Mouse (Mus musculus): Measurements from ENCODE around the gene Syn3. TPM values are rescaled to one million over a fixed set of nuclear protein-coding genes. Genes with fewer than 3 reads are reported as not detected.
"Not testable (repeated sequence)": the region's sequence is repeated elsewhere in the genome, so short reads cannot be mapped to it uniquely, and the experiment has no call there.

Syn3 gene
- polyA plus RNA-seq, 1 experiment from 2014 or later, result 0.20 TPM

GRCm38 (mm10) chr10:86381150-86381921 lies 117.4 kb downstream of the Syn3 start:
- no peak overlapping the region for H3K9ac ChIP-seq
- no peak overlapping the region for H3K4me2 ChIP-seq
- no peaks in the 10 kb centered on the region for H3K9me3 ChIP-seq (replicated peaks)
- no peak overlapping the region for H3K4me3 ChIP-seq (replicated peaks)
- no peaks in the 10 kb centered on the region for H3K4me1 ChIP-seq (replicated peaks)
- WGBS (ENCODE audit: insufficient replicate concordance), result 56% methylated on average over 9 of the region's 9 CpGs
- H3K36me3 ChIP-seq (replicated peaks), result no peaks in the 10 kb centered on the region
- ATAC-seq (ENCODE audit: insufficient read depth), result no peak
- no peaks in the 10 kb centered on the region for H3K27me3 ChIP-seq
- H3K27ac ChIP-seq (replicated peaks), result no peak overlapping the region

GRCm38 (mm10) chr10:86380626-86381025 lies 118.1 kb downstream of the Syn3 start:
- H3K9me3 ChIP-seq (replicated peaks), result no peaks in the 10 kb centered on the region
- no peak overlapping the region for H3K9ac ChIP-seq
- no peaks in the 10 kb centered on the region for H3K36me3 ChIP-seq (replicated peaks)
- no peaks in the 10 kb centered on the region for H3K4me1 ChIP-seq (replicated peaks)
- no peak overlapping the region for H3K4me2 ChIP-seq
- H3K27ac ChIP-seq (replicated peaks), result no peak overlapping the region
- ATAC-seq (ENCODE audit: insufficient read depth), result no peak
- WGBS (ENCODE audit: insufficient replicate concordance), result 49% methylated on average over 2 of the region's 2 CpGs
- H3K4me3 ChIP-seq (replicated peaks), result no peak overlapping the region
- H3K27me3 ChIP-seq, result no peaks in the 10 kb centered on the region

GRCm38 (mm10) chr10:86378803-86379202 lies 119.9 kb downstream of the Syn3 start:
- not testable (repeated sequence) for H3K9me3 ChIP-seq (replicated peaks); H3K4me2 ChIP-seq; H3K27me3 ChIP-seq; ATAC-seq (ENCODE audit: insufficient read depth); H3K9ac ChIP-seq; H3K27ac ChIP-seq (replicated peaks); H3K36me3 ChIP-seq (replicated peaks); H3K4me1 ChIP-seq (replicated peaks); H3K4me3 ChIP-seq (replicated peaks)
- WGBS (ENCODE audit: insufficient replicate concordance), result 42% methylated on average over 2 of the region's 2 CpGs

- 63% methylated on average over 8 of the region's 8 CpGs for WGBS (ENCODE audit: insufficient replicate concordance)
- H3K9me3 ChIP-seq (replicated peaks), result no peaks in the 10 kb centered on the region
- H3K9ac ChIP-seq, result no peak overlapping the region
- ATAC-seq (ENCODE audit: insufficient read depth), result no peak
- no peak overlapping the region for H3K4me3 ChIP-seq (replicated peaks)
- no peaks in the 10 kb centered on the region for H3K4me1 ChIP-seq (replicated peaks)
- no peak overlapping the region for H3K4me2 ChIP-seq
- no peaks in the 10 kb centered on the region for H3K36me3 ChIP-seq (replicated peaks)
- no peak overlapping the region for H3K27ac ChIP-seq (replicated peaks)
- H3K27me3 ChIP-seq, result no peaks in the 10 kb centered on the region
These were observed 122.1 kb downstream of the Syn3 start for GRCm38 (mm10) chr10:86376392-86377185.

GRCm38 (mm10) chr10:86375903-86376302 lies 122.8 kb downstream of the Syn3 start:
- Histone ChIP-seq H3K36me3 (replicated peaks) (no peaks in the 10 kb centered on the region), H3K4me2 (no peak overlapping the region), H3K9ac (no peak overlapping the region), H3K27me3 (no peaks in the 10 kb centered on the region; the same call in 1 of the 2 replicates), H3K4me1 (replicated peaks) (no peaks in the 10 kb centered on the region), H3K27ac (replicated peaks) (no peak overlapping the region), H3K4me3 (replicated peaks) (no peak overlapping the region), H3K9me3 (replicated peaks) (no peaks in the 10 kb centered on the region)
- ATAC-seq (ENCODE audit: insufficient read depth), result no peak
- 67% methylated on average over 11 of the region's 11 CpGs for WGBS (ENCODE audit: insufficient replicate concordance)

DNA sequence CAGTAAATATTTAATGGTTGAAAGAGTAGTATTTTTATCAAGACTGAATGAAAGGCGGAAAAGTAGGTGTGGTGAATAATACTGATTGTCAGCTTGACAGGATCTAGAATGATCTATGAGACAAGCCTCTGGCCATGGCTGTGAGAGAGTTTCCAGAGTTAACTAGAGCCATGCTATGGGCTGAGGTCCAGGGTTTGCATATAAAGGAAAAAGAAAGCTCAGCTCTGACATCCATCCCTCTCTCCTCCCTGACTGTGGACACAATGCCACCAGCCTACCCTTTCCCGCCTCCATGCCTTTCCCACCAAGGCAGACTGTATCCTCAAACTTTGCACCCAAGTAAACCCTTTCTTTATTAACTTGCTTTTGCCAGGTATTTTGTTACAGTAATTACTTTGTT lies 124.6 kb downstream of the Syn3 start:
- H3K9me3 ChIP-seq (replicated peaks), result no peaks in the 10 kb centered on the region
- WGBS (ENCODE audit: insufficient replicate concordance), result 71% methylated on average over 2 of the region's 2 CpGs
- no peak overlapping the region for H3K4me3 ChIP-seq (replicated peaks)
- no peaks in the 10 kb centered on the region for H3K36me3 ChIP-seq (replicated peaks)
- no peaks in the 10 kb centered on the region; the same call in 1 of the 2 replicates for H3K27me3 ChIP-seq
- no peak overlapping the region for H3K4me2 ChIP-seq
- ATAC-seq (ENCODE audit: insufficient read depth), result no peak
- no peak overlapping the region for H3K9ac ChIP-seq
- no peak overlapping the region for H3K27ac ChIP-seq (replicated peaks)
- H3K4me1 ChIP-seq (replicated peaks), result peaks cover 4% of the 10 kb centered on the region; the same call in 1 of the 2 replicates

GRCm38 (mm10) chr10:86371561-86371960 lies 127.1 kb downstream of the Syn3 start:
- no peak for ATAC-seq (ENCODE audit: insufficient read depth)
- H3K27me3 ChIP-seq, result peaks cover 4% of the 10 kb centered on the region; the same call in 1 of the 2 replicates
- no peaks in the 10 kb centered on the region for H3K9me3 ChIP-seq (replicated peaks)
- no peak overlapping the region for H3K4me3 ChIP-seq (replicated peaks)
- H3K4me2 ChIP-seq, result no peak overlapping the region
- H3K4me1 ChIP-seq (replicated peaks), result peaks cover 4% of the 10 kb centered on the region; the same call in 1 of the 2 replicates
- H3K27ac ChIP-seq (replicated peaks), result no peak overlapping the region
- no peak overlapping the region for H3K9ac ChIP-seq
- H3K36me3 ChIP-seq (replicated peaks), result no peaks in the 10 kb centered on the region

DNA sequence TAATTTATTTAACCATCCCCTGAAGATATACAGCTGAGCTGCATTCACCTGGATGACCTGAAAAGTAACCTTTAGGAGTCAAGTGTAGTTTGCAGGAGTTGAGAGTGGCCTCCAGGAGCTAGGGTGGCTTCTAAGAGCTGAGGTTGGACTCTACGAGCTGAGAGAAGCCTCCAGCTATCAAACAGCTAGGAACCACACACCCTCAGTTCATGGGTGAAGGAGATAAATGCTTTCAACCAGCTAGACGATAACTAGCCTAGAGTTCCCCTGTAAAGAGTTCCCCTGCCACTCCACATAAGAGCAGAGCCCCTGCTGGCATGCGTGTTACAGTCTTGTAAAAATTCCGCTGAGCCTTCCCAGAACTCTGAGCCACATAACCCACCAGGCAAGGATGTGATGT lies 129.3 kb downstream of the Syn3 start:
- Histone ChIP-seq H3K4me1 (replicated peaks) (peaks cover 14% of the 10 kb centered on the region), H3K27me3 (peaks cover 4% of the 10 kb centered on the region; the same call in 1 of the 2 replicates), H3K4me3 (replicated peaks) (no peak overlapping the region), H3K27ac (replicated peaks) (no peak overlapping the region), H3K9ac (no peak overlapping the region), H3K9me3 (replicated peaks) (no peaks in the 10 kb centered on the region), H3K36me3 (replicated peaks) (no peaks in the 10 kb centered on the region), H3K4me2 (no peak overlapping the region)
- WGBS (ENCODE audit: insufficient replicate concordance), result 44% methylated on average over 4 of the region's 4 CpGs
- peak; percentile 34; the same call in 1 of the 2 replicates for ATAC-seq (ENCODE audit: insufficient read depth)

DNA sequence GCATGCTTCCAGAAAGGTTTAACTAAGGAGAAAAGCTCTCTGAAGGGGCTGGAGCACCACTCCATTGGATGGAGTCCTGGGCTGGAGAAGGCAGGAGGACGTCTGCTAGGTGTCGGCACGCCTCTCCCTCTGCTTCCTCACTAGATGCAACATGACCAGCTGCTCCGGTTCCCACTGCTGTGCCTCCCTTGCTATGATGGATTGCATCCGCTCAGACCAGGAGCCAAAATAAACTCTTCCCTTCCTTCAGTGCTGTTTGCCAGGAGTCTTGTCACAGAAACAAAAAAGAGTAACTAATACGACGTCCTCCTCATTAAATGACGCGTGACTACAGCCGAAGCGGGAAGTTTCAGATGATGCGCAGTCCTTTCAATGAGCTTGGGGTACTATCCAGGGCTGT lies 129.9 kb downstream of the Syn3 start:
- 84% methylated on average over 12 of the region's 12 CpGs for WGBS (ENCODE audit: insufficient replicate concordance)
- H3K27me3 ChIP-seq, result peaks cover 4% of the 10 kb centered on the region; the same call in 1 of the 2 replicates
- ATAC-seq (ENCODE audit: insufficient read depth), result no peak
- H3K4me2 ChIP-seq, result no peak overlapping the region
- H3K4me3 ChIP-seq (replicated peaks), result no peak overlapping the region
- peaks cover 14% of the 10 kb centered on the region for H3K4me1 ChIP-seq (replicated peaks)
- no peak overlapping the region for H3K9ac ChIP-seq
- H3K36me3 ChIP-seq (replicated peaks), result no peaks in the 10 kb centered on the region
- no peaks in the 10 kb centered on the region for H3K9me3 ChIP-seq (replicated peaks)
- no peak overlapping the region for H3K27ac ChIP-seq (replicated peaks)

DNA sequence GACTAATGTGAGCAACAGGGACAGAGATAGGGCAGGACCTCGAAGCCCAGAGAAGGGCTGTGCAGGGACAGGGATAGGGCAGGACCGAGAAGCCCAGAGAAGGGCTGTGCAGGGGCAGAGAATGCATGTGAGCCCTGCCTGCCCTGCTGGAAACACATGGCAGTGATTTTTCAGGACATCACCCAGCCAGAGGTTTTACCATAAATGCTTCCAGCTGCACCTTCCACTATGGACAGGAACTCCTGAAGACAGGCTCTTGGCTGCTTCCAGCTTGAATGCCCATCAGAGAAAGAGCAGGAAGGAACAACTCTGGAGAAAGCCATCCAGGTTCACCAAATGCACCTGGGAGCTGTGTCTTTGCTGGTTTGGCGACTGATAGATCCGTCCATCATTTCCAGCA lies 131.3 kb downstream of the Syn3 start:
- ATAC-seq (ENCODE audit: insufficient read depth), result no peak
- Histone ChIP-seq H3K27ac (replicated peaks) (no peak overlapping the region), H3K4me3 (replicated peaks) (no peak overlapping the region), H3K36me3 (replicated peaks) (no peaks in the 10 kb centered on the region), H3K4me1 (replicated peaks) (peaks cover 14% of the 10 kb centered on the region), H3K27me3 (peaks cover 4% of the 10 kb centered on the region; the same call in 1 of the 2 replicates), H3K4me2 (no peak overlapping the region), H3K9me3 (replicated peaks) (no peaks in the 10 kb centered on the region), H3K9ac (no peak overlapping the region)
- 74% methylated on average over 4 of the region's 4 CpGs for WGBS (ENCODE audit: insufficient replicate concordance)

- peak; percentile 25; the same call in 1 of the 2 replicates for ATAC-seq (ENCODE audit: insufficient read depth)
- Histone ChIP-seq H3K36me3 (replicated peaks) (no peaks in the 10 kb centered on the region), H3K27ac (replicated peaks) (no peak overlapping the region), H3K9me3 (replicated peaks) (no peaks in the 10 kb centered on the region), H3K4me2 (no peak overlapping the region), H3K9ac (no peak overlapping the region), H3K27me3 (0 out of 2 replicates have a peak, but pooled peaks cover 4% of the 10 kb centered on the region), H3K4me3 (replicated peaks) (no peak overlapping the region), H3K4me1 (replicated peaks) (peaks cover 14% of the 10 kb centered on the region)
- WGBS (ENCODE audit: insufficient replicate concordance), result 32% methylated on average over 5 of the region's 5 CpGs
These were observed 133.0 kb downstream of the Syn3 start for GRCm38 (mm10) chr10:86365632-86366092.
